Mouse (Mus musculus) lung, embryonic 14.5 days (tissue): Measurements from ENCODE around the gene Slc38a2. TPM values are rescaled to one million over a fixed set of nuclear protein-coding genes. Genes with fewer than 3 reads are reported as not detected.

Source experiments
- ATAC-seq: fragments of 200-750 bp; cut with Nextera tagmentation; 2 replicates; pipeline ENCODE4 v1.8.0; 2017; ENCODE audit warnings: mild to moderate bottlenecking, moderate TSS enrichment, moderate library complexity; ENCODE audit not compliant: insufficient read depth
- DNase-seq: peaks from one replicate; pipeline ENCODE4 v3.0.0-alpha.2; 2015
- H3K27ac ChIP-seq: fragments of 300-500 bp; sonication (generic); 2 replicates; pipeline ENCODE4 v1.5.1; 2014; ENCODE audit warnings: low read depth, mild to moderate bottlenecking, moderate library complexity
- H3K27me3 ChIP-seq: fragments of 300-500 bp; sonication (generic); 2 replicates; pipeline ENCODE4 v1.6.1; 2014; ENCODE audit warnings: low read length, control low read depth; ENCODE audit not compliant: insufficient read depth
- H3K36me3 ChIP-seq: fragments of 300-500 bp; sonication (generic); 2 replicates; pipeline ENCODE4 v1.6.1; 2014; ENCODE audit warnings: control low read depth; ENCODE audit not compliant: insufficient read depth
- H3K4me1 ChIP-seq: fragments of 300-500 bp; sonication (generic); 2 replicates; pipeline ENCODE4 v1.6.1; 2014; ENCODE audit warnings: antibody characterized with exemption, control low read depth; ENCODE audit not compliant: insufficient read depth
- H3K4me2 ChIP-seq: fragments of 300-500 bp; sonication (generic); 2 replicates; pipeline ENCODE4 v1.6.1; 2014; ENCODE audit warnings: mild to moderate bottlenecking
- H3K4me3 ChIP-seq: fragments of 300-500 bp; sonication (generic); 2 replicates; pipeline ENCODE4 v1.5.1; 2014; ENCODE audit warnings: low read depth, low read length
- H3K9ac ChIP-seq: fragments of 300-500 bp; sonication (generic); 2 replicates; pipeline ENCODE4 v1.6.1; 2014
- H3K9me3 ChIP-seq: fragments of 300-500 bp; sonication (generic); 2 replicates; pipeline ENCODE4 v1.6.1; 2016; ENCODE audit warnings: low read depth, low read length, control low read depth
- CTCF ChIP-seq: IDR thresholded peaks from 2 replicates; pipeline ENCODE4 v1.5.1; 2016; ENCODE audit warnings: antibody characterized with exemption, low read depth
- WGBS: fragments of 180-500 bp; shearing (Covaris S2); extraction: QIAGEN DNeasy Blood & Tissue Kit; methylation state at CpG from one replicate; pipeline ENCODE4 v1.1.7; 2014; 5-methylcytosine and 5-hydroxymethylcytosine counted together
- polyA plus RNA-seq: library from polyadenylated mRNA; unstranded; fragments of >200 nt; fragmentation: Nextera tagmentation; extraction: Ambion mirVana; gene quantifications from 2 replicates; pipeline ENCODE4 v1.2.1, GENCODE M21; 2014

The Slc38a2 gene
- polyA plus RNA-seq, 1 experiment from 2014 or later = 182 TPM

DNA sequence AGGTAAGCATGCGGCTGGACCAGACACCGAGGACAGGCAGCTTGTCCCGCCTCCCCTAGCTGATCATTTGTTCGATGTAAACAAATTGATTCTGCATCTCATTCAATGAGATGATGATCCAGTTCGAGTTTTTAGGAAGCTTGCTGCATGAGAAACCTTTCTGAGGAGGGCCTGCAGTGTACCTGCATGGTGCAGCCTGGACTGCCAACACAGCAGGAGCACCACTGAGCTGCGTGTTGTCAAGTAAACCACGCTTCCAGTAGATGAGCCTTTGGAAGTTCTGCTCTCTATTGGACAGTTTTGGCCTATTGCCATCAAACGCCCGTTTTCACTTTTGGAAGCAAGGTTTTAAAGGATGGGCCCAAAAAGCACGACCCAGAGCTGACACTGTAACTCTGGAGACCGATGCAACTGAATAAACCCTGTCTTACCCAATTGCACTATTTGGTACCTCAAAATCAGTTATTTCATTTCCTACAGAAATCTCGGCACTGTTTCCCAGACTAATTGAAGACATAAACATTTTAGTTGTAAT is 10.7 kb downstream of the Slc38a2 start:
- Histone ChIP-seq H3K4me3 (no peak overlapping the region), H3K4me1 (no peaks in the 10 kb centered on the region), H3K9ac (no peak overlapping the region), H3K4me2 (no peak overlapping the region), H3K27ac (no peak overlapping the region), H3K9me3 (no peaks in the 10 kb centered on the region), H3K36me3 (peaks cover 64% of the 10 kb centered on the region), H3K27me3 (no peaks in the 10 kb centered on the region)
- DNase-seq = peak; percentile 33
- no peak for TF ChIP-seq CTCF
- 84% methylated on average over 12 of the region's 12 CpGs for WGBS
- ATAC-seq = no peak

DNA sequence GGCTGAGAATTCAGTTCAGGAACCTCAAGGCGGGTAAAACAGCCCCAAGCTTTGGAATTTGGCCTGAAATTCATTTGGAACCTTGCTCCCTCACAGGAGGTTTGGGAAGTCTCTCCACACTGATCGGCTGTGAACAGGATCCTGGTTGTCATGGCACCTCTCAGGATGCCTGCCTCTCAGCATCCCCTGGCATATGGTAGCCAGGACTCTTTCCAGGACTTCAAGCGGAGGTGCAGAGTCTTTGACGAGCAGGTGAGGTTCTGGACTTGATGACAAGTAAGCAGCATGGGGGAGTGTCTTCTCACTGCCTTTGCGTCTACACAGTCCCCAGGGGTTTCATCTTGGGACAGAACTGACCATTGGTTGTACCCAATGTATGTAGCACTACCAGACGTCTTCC is 11.5 kb downstream of the Slc38a2 start:
- Histone ChIP-seq H3K27ac (no peak overlapping the region), H3K4me2 (no peak overlapping the region), H3K4me3 (no peak overlapping the region), H3K27me3 (no peaks in the 10 kb centered on the region), H3K36me3 (peaks cover 56% of the 10 kb centered on the region), H3K9me3 (no peaks in the 10 kb centered on the region), H3K4me1 (no peaks in the 10 kb centered on the region), H3K9ac (no peak overlapping the region)
- no peak for ATAC-seq
- DNase-seq = no peak
- 79% methylated on average over 6 of the region's 6 CpGs for WGBS
- no peak for TF ChIP-seq CTCF

DNA sequence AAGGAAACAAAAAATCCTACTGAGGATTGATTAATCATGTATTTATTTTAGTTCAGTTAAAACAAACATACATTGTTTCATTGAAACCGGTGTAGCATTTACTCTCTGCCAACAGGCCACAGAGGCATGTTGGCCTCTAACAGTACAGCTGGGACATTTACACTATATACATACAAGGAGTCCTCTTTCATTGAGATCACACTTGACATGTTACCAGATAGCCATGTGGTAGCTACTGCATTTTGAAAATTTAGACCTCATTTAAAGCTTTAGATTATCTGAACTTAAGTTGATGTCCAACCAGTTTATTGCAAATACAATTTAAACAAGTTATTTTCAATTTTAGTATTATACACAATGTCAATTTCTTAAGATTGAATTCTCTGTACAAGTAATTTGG is 12.2 kb downstream of the Slc38a2 start:
- H3K9me3 ChIP-seq = no peaks in the 10 kb centered on the region
- DNase-seq (no peak), ATAC-seq (no peak)
- 17% methylated on average over 1 of the region's 1 CpGs for WGBS
- TF ChIP-seq CTCF = no peak
- peaks cover 49% of the 10 kb centered on the region for H3K36me3 ChIP-seq
- no peak overlapping the region for H3K4me3 ChIP-seq
- H3K4me2 ChIP-seq = no peak overlapping the region
- H3K27ac ChIP-seq = no peak overlapping the region
- H3K9ac ChIP-seq = no peak overlapping the region
- H3K4me1 ChIP-seq = no peaks in the 10 kb centered on the region
- no peaks in the 10 kb centered on the region for H3K27me3 ChIP-seq

DNA sequence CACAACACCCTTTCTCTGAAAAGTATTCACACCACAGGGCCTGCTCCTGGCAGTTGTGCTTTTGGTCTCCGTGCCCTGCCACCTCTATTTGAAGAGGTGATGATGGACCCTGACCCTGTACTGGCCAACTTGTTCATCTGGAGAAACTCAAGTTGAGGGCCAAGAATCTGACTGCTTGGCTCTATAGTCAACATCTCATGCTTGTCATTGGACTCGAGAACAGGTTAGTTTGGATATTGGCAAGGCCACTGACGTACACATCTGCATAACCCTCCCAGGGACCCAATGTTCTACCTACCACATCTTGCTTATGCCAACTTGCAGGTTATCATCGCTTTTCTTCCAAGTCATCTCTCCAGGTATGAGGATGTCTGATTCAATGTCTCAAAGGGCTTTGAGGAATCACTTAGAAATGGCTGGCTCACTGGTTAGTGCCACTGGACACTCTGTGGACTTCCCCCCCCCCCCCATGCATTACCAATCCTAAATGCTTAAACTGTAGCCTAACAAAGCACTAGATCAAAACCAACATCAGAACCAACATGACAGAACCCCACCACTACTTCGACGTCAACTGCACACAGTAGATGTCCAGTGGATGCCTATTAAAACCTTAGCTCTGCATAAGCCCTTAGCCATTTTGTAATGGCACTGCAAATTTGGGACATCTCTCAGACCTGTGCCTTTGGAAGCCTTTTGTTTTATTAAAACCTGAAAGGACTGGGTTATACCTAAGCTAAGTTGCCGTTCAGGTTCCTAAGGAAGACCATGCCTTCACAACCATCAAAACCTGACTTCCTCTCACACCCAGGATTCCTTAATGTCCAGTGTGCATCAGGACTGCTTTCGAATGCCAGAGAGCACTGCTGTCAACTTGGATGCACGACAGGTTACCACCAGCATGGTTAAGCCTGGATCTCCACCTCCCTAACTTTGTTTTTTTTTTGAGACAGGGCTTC is 13.1 kb downstream of the Slc38a2 start:
- H3K9me3 ChIP-seq = no peaks in the 10 kb centered on the region
- TF ChIP-seq CTCF = no peak
- no peak overlapping the region for H3K4me3 ChIP-seq
- 77% methylated on average over 9 of the region's 9 CpGs for WGBS
- ATAC-seq (peak; percentile 22; the same call in 1 of the 2 replicates), DNase-seq (peak; percentile 15)
- H3K36me3 ChIP-seq = peaks cover 40% of the 10 kb centered on the region
- H3K27ac ChIP-seq = 0 out of 2 replicates have a peak overlapping the region, but pooled peaks have one; percentile 4
- H3K4me2 ChIP-seq = no peak overlapping the region
- no peaks in the 10 kb centered on the region for H3K4me1 ChIP-seq
- H3K27me3 ChIP-seq = no peaks in the 10 kb centered on the region
- no peak overlapping the region for H3K9ac ChIP-seq

- no peaks in the 10 kb centered on the region for H3K9me3 ChIP-seq
- 67% methylated on average over 6 of the region's 6 CpGs for WGBS
- no peak for TF ChIP-seq CTCF
- no peaks in the 10 kb centered on the region for H3K4me1 ChIP-seq
- DNase-seq = no peak
- peaks cover 28% of the 10 kb centered on the region for H3K36me3 ChIP-seq
- H3K9ac ChIP-seq = no peak overlapping the region
- H3K4me2 ChIP-seq = no peak overlapping the region
- ATAC-seq = no peak
- no peak overlapping the region for H3K27ac ChIP-seq
- no peak overlapping the region for H3K4me3 ChIP-seq
- H3K27me3 ChIP-seq = no peaks in the 10 kb centered on the region
Measured at GRCm38 (mm10) chr15:96685273-96685672, 14.3 kb downstream of the Slc38a2 start.

DNA sequence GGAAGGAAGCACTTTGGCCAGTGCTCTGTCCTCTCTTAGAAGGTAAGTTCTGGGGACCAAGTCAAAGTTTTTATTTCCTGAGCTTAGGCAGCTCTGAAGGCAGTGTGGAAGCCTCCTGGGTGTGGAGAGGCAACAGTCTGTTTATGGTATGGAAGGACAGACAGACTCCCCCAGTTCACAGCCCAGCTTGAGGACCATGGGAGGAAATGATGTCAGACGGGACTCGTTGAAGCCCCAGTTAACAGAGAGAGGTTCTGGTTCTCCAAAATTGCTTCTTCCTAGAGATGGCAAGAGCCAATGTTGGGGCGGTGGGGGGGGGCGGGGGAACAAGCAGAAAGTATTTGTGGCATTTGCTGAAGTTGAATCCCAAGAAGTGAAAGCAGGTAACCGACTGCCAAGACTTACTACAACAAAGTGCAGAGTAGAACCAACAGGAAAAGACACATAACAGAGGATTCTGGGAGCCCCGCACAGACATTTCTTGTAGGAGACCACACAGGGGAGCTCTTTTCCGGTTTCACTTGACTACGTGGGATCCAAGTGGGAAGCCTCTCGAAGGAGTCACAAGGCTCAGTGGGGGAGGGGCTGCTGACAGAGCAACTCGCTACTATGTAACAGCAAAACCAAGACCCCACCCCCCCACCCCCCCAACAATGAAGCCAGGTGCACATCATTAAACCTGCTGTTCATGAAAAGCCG is 15.2 kb downstream of the Slc38a2 start:
- 0 out of 2 replicates have a peak, but pooled peaks have one; percentile 15 for TF ChIP-seq CTCF
- H3K9me3 ChIP-seq = no peaks in the 10 kb centered on the region
- H3K4me2 ChIP-seq = peak overlapping the region; percentile 29; the same call in 1 of the 2 replicates
- no peaks in the 10 kb centered on the region for H3K27me3 ChIP-seq
- no peak overlapping the region for H3K4me3 ChIP-seq
- H3K4me1 ChIP-seq = no peaks in the 10 kb centered on the region
- H3K9ac ChIP-seq = no peak overlapping the region
- peaks cover 20% of the 10 kb centered on the region for H3K36me3 ChIP-seq
- 27% methylated on average over 11 of the region's 11 CpGs for WGBS
- H3K27ac ChIP-seq = no peak overlapping the region
- no peak for ATAC-seq
- peak; percentile 74 for DNase-seq
